Mouse (Mus musculus): ENCODE results near the gene Gabrr2.

Gene Gabrr2

GRCm38 (mm10) chr4:33062981-33063380 lies at the start of gene Gabrr2:
TSS of gene Gabrr2 (plus strand) at chr4:33062999.
- no peak for DNase-seq

- peak; percentile 84 for DNase-seq
Measured at GRCm38 (mm10) chr4:33018361-33018999, 44.3 kb upstream of the Gabrr2 start.

- DNase-seq: no peak
Measured at GRCm38 (mm10) chr4:33024420-33024819, 38.4 kb upstream of the Gabrr2 start.

- no peak for DNase-seq
Measured at GRCm38 (mm10) chr4:33029104-33029503, 33.7 kb upstream of the Gabrr2 start.

GRCm38 (mm10) chr4:33030264-33031194 lies 32.3 kb upstream of the Gabrr2 start:
- no peak for DNase-seq

GRCm38 (mm10) chr4:33031195-33031960 lies 31.4 kb upstream of the Gabrr2 start, which contains the start of gene Ube2j1:
TSS of gene Ube2j1 (plus strand) at chr4:33031416.
- peak; percentile 87 for DNase-seq

GRCm38 (mm10) chr4:33032045-33032444 lies 30.8 kb upstream of the Gabrr2 start:
- DNase-seq: no peak

- no peak for DNase-seq
Measured at GRCm38 (mm10) chr4:33033515-33033914, 29.3 kb upstream of the Gabrr2 start.

GRCm38 (mm10) chr4:33039826-33040225 lies 23.0 kb upstream of the Gabrr2 start:
- no peak for DNase-seq

- no peak for DNase-seq
Measured at GRCm38 (mm10) chr4:33049601-33050000, 13.2 kb upstream of the Gabrr2 start.

GRCm38 (mm10) chr4:33052055-33052454 lies 10.7 kb upstream of the Gabrr2 start:
- no peak for DNase-seq

- no peak for DNase-seq
Measured at GRCm38 (mm10) chr4:33052650-33053049, 10.1 kb upstream of the Gabrr2 start.

- DNase-seq: no peak
Measured at GRCm38 (mm10) chr4:33054426-33054825, 8.4 kb upstream of the Gabrr2 start.

- DNase-seq: no peak
Measured at GRCm38 (mm10) chr4:33056317-33056716, 6.5 kb upstream of the Gabrr2 start.

- DNase-seq: no peak
Measured at GRCm38 (mm10) chr4:33057890-33058687, 4.7 kb upstream of the Gabrr2 start.

GRCm38 (mm10) chr4:33061158-33061557 lies 1.6 kb upstream of the Gabrr2 start:
- no peak for DNase-seq

- DNase-seq: no peak
Measured at GRCm38 (mm10) chr4:33064986-33065385, 2.2 kb downstream of the Gabrr2 start.

- DNase-seq: no peak
Measured at GRCm38 (mm10) chr4:33066223-33066960, 3.6 kb downstream of the Gabrr2 start.

GRCm38 (mm10) chr4:33067331-33067730 lies 4.5 kb downstream of the Gabrr2 start:
- DNase-seq: no peak

GRCm38 (mm10) chr4:33067826-33068225 lies 5.0 kb downstream of the Gabrr2 start:
- DNase-seq: no peak

GRCm38 (mm10) chr4:33068894-33069293 lies 6.1 kb downstream of the Gabrr2 start:
- DNase-seq: peak; percentile 91

- DNase-seq: no peak
Measured at GRCm38 (mm10) chr4:33070326-33070725, 7.5 kb downstream of the Gabrr2 start.
